Mouse (Mus musculus): Measurements from ENCODE around the gene Chrm4.

- TF ChIP-seq CTCF (IDR thresholded peaks at IDR 0.05; ENCODE audit: insufficient read depth, low read length) (no peak), POLR2A (IDR thresholded peaks at IDR 0.05; ENCODE audit: borderline replicate concordance, extremely low read depth, low read depth, low read length) (no peak)
These were observed 28.1 kb downstream of the Chrm4 start for GRCm38 (mm10) chr2:91955121-91955591.
